Mouse (Mus musculus): ENCODE results near the gene Retsat.

Retsat gene

GRCm38 (mm10) chr6:72622917-72623316, 24.6 kb downstream of the Retsat start:
- peak; percentile 83 for DNase-seq (ENCODE audit: low read depth, low spot score)

DNA sequence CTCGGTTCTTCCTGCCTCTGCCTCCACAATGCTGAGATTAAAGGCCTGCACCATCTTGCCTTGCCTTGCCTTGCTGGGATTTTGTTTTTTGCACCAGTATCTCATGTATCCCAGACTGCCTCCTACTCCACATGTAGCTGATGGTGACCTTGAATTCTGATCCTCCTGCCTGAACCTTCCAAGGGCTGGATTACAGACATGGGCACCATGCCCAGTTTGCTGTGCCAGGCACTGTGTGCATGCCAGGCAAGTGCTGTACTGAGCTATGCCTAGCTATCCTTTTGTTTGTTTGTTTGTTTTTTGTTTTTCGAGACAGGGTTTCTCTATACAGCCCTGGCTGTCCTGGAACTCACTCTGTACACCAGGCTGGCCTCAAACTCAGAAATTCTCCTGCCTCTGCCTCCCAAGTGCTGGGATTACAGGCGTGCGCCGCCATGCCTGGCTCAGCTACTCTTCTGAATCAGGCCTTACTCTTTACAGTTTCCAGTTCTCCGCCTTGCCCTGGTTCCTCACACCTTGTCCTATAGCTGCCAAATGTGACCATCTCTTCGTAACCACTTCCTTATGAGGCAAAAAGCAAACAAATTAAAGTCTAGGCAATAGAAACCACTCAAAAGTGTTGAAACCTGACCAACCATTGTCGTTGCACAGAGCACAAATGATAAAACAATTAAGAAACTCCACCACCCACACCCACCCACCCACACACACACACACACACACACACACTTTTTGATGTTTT, 25.6 kb downstream of the Retsat start:
- DNase-seq (ENCODE audit: low read depth, low spot score) = no peak

GRCm38 (mm10) chr6:72626391-72626790, 28.1 kb downstream of the Retsat start:
- no peak for DNase-seq (ENCODE audit: low read depth, low spot score)

- DNase-seq (ENCODE audit: low read depth, low spot score) = no peak
These were observed 29.0 kb downstream of the Retsat start for GRCm38 (mm10) chr6:72627276-72627675.

DNA sequence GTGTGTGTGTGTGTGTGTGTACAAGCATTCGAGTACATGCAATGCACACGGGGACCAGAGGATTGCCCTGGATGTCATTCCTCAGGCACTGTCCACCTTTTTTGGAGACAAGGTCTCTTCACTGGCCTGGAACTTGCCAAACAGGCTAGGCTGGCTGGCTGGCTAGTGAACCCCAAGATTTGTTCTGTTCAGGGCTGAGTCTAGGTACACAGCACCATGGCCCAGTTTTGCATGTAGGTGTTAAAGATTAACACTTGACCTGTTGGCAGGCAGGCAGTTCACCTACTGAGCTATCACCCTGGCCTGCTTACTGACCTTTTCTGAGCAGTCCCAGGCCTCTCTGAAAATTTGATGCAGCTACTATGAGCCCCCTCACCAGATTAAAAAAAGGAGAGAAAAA, 32.1 kb downstream of the Retsat start:
- no peak for DNase-seq (ENCODE audit: low read depth, low spot score)

DNA sequence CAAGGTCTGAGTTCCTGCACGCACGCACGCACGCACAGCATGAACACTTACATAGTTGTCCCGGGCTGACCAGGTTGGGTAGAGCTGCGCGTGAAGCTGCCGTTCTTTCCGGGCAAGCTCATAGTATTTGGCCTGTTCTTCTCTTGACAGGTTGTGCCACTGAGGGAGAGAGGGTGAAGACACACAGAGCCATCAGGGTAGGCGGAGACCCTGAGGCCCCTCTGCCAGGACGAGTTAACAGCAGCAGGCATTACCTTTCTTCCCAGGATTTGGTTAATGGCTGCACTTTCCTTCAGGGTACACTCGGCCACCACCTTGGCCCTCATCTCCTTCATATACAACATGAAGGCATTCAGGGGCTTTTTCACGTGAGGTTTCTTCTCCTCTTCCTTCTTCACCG, 32.7 kb downstream of the Retsat start:
- DNase-seq (ENCODE audit: low read depth, low spot score) = no peak

DNA sequence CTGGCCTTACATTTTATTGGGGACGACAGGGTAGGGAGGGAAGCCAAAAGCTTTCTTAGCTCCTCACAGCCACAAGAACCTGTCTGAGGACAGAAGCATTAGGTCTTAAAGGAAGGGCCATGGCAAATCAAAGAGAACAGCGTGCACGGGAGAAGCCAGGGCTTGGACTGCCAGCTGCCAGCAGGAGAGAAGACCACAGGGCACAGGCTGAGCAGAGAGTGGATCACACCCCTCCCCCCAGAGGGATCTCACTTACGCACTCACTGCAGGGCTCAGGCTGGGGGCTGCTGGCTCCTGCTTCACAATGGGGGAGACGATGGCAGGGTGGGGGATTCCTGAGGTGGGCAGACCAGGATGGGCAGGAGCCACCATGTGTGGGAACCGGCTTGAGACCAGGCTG, 33.4 kb downstream of the Retsat start:
- no peak for DNase-seq (ENCODE audit: low read depth, low spot score)

DNA sequence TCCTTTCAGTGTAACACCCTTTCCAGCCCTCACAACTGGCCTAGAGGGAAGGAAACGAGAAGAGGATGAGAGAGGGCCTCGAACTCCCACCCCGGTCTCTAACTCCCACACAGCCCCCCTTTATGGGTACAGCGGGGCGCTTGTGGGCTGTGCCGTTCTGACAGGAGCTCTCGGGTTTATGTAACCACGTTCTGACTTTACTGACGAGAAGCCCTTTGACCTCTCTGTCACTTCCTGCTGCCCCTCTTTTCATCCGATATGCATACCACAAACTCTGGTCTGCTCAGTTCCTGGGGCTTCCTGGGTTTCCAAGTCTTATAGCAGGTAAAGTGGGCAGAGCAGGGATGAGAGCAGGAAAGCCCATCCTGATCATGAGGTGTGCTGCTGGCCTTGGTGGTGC, 36.0 kb downstream of the Retsat start:
- no peak for DNase-seq (ENCODE audit: low read depth, low spot score)

DNA sequence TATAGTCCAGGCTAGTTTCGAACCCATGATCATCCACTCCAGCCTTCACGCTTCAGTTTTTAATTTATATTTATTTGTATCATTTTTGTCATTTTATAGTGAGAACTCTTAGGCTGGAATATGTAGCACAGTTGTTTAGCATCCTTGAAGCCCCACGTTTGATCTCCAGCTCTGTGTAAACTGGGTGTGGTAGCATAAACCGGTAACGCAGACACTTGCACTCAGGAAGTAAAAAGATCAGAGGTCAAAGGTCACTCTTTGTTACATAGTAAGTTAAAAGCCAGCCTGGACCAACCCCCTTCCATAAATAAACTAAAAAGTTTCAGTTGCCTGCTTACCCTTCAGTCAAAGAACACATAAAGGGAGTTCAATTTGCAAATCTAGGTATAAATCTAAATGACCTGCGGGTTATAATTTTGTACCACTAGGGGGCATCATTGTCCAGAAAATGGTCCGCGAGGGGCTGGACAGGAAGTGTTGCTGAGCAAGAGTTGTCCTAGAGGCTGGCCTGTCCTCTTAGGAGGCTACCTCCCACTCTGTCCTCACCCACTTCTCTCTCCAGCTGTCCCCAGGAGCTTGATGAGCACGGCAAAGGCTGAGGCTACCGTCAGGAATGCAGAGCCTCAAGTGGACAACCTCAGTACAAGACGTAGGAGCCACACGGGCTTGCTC, 37.6 kb downstream of the Retsat start:
- peak; percentile 75 for DNase-seq (ENCODE audit: low read depth, low spot score)

- DNase-seq (ENCODE audit: low read depth, low spot score) = no peak
These were observed 38.7 kb downstream of the Retsat start for GRCm38 (mm10) chr6:72636940-72637339.

GRCm38 (mm10) chr6:72641218-72641954, 43.1 kb downstream of the Retsat start:
- DNase-seq (ENCODE audit: low read depth, low spot score) = peak; percentile 66

DNA sequence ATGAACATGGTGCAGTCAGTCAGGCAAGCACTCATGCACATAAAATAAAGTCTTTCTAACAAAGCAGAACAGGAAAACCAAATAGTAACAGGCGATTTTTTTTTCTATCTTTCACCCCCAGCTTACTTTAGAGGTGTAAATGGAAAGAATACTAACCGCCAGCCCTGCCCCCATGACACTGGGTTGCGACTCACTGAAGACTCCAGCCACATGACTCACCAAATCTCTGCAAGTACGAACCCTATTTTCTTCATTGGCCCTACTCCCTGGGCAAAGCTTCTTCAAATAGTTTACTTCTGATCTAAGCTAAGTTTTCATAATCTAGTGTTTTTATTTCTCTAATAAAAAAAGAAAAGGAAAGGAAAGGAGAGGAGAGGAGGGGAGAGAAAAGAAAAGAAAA, 46.3 kb downstream of the Retsat start:
- DNase-seq (ENCODE audit: low read depth, low spot score) = no peak

DNA sequence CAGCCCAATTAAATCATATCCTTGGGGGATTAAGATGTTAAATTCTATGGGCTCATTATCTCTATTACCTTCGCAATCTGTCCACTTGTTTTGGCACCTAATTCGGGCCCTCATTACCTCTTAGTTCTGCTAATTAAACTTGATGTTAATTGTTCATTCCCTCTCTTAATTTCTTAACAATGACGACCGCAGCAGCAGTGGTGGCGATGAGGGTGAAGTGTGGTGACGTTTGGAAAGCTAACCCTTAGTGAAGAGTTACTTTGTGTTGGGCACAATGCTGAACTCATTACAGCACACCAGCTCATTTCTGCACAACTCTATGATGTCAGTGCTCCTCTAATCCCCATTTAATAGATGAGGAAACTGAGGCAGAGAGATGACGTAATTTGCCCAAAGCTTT, 47.1 kb downstream of the Retsat start:
- DNase-seq (ENCODE audit: low read depth, low spot score) = no peak

DNA sequence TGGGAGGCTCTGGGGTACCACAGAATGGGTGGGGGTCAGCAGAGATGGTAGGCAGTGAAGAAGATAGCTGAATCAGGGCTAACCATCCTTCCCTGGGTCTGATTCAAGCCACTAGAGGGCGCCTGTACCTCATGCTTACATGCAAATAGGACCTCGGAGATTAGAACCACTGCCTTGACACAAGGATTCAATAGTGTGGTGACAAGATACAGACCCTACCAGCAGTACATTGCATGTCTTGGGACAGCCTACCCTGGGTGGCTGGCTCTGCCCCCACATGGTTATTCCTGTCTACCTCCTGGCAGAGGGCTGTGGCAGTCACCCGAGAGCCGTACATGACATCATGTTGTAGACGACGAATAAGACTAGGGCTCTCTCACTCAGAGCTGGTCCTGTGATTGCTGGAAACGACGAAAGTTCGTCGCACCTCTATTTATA, 49.1 kb downstream of the Retsat start:
- peak; percentile 82 for DNase-seq (ENCODE audit: low read depth, low spot score)

DNA sequence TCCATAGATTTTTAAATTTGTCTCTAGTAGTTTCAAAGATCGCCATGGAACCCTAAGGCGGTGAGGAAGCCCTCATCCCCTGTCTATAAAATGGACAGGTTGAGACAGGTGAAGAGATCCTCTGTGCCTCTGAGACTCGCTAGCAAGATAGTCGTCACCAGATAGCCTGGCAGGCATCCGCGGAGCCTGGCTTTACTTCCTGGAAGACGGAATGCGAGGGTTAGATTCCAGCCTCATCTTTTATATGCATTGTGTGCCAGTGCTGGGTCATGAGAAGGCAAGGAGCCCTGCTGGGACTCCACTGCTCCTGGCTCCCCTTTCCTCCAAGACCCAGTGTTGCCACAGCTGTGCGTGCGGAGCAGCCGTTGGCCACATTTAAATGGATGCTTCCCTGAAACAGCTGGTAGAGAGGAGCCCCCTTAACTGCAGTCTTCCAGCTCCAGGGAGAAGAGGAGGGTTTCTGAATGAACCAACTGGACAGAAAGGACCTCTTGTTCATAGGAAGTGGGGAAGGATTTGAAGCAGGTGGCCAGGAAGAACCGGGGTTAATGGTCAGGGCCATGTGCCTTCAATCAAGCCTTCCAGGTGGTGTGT, 49.8 kb downstream of the Retsat start:
- DNase-seq (ENCODE audit: low read depth, low spot score) = no peak

DNA sequence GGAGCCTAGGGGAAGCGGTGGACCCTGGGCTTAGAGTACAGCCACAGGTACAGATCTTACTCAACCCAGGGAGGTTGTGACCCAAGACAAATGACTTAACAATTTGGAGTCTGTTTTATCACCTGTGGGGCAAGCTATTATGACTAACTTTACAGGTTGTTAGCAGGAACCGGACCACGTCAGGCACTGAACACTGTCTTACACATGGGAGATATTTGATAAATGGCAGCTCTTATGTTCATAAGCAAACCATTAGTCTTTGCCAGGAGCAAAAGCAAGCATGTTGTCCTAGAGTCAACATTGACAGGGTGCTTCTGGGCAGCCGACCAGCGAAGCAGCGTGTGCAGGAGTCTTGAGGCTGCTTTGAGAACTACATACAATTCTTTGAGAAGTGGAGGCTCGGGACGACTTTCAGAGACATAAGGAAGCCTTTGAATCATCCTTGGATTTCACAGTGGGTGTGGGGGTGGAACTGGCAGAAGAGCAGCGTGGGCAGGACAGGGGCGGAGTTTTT, 52.1 kb downstream of the Retsat start:
- DNase-seq (ENCODE audit: low read depth, low spot score) = no peak

- no peak for DNase-seq (ENCODE audit: low read depth, low spot score)
These were observed 55.1 kb downstream of the Retsat start for GRCm38 (mm10) chr6:72653419-72653818.

- no peak for DNase-seq (ENCODE audit: low read depth, low spot score)
These were observed 56.1 kb downstream of the Retsat start for GRCm38 (mm10) chr6:72654355-72654754.

DNA sequence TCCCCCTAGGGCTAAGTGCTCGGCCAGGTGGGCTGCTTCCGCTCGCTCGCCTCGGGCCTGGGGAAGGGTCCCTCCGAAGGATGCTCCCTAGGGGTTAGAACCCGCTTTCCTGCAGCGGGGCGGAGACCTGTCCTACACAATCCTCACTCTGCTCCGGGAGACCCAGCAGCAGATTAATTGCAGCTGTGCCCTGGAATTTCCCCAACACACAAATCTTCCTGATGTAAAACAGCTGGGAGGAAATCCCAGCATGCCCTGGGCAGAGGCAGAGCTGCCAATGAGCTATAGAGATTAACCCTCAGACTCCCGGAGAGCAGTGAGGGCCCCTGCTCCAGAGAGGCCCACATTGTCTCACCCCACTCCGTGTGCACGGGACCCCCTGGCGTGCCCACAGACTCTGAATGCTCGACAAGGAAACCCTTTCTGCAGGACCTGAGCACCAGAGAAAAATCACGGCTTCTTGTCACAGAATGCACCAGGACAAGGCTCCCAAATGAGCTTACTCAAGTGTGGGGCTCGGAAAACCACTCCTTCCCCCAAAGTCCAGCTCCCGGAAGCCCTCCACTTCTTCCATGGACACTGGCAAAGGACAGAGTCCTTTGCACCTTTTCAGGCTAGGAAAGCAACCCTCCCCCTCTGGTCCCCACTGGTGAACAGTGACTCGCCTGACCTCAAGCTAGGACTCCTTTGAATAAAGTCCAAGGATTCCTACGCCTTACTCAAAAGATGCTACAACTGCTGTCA, 57.2 kb downstream of the Retsat start:
- peak; percentile 83 for DNase-seq (ENCODE audit: low read depth, low spot score)

DNA sequence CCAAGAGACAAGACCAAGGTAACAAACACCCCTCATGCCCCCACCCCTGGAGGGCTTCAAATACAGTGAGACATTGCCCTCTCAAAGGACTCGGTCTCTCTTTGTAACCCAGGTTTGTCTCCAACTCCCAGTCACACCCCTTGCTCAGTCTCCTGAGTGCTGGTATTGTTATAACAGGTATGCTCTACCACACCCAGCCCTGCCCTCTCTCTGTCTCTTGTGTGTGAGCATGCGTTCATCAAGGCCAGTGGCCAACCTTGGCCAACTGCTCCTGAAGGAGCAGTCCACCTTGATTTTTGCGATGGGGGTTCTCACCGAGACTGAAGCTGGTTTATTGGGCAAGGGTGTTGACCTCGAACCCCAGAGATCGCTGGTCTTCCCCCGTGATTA, 57.8 kb downstream of the Retsat start:
- peak; percentile 75 for DNase-seq (ENCODE audit: low read depth, low spot score)

DNA sequence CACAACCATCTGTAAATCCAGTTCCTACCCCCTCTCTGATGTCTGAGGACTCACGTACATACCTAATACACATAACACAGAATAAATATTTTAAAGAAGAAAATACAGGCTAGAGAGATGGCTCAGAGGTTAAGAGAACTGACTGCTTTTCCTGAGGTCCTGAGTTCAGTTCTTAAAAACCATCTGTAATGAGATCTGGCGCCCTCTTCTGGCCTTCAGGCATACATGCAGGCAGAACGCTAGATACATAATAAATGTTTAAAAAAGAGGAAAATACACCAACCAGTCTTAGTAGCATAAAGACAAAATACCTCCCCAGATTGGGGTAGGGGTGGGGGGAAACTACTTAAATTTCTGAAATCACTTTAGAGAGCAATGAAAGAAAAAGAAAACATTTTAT, 59.7 kb downstream of the Retsat start:
- DNase-seq (ENCODE audit: low read depth, low spot score) = peak; percentile 78
